Mouse (Mus musculus): ENCODE results near the gene Vmn1r31.

The Vmn1r31 gene

GRCm38 (mm10) chr6:58475230-58475629, at the start of gene Vmn1r31:
Vmn1r31 (minus strand) TSS chr6:58475330.
- no peak for DNase-seq

GRCm38 (mm10) chr6:58443285-58443684, 31.8 kb downstream of the Vmn1r31 start, which contains the start of gene Vmn1r30:
Vmn1r30 (minus strand) TSS chr6:58443385.
- DNase-seq: no peak
